Mouse (Mus musculus) monocyte, adult 2 months (primary cell): ENCODE results near the gene Olfr1462.

ENCODE experiments used
- DNase-seq, 2 experiments: peaks; one replicate each; pipeline ENCODE4 v3.0.0; 2022; ENCODE audit warnings: low spot score in 2 of 2, low read depth in 1 of 2

The Olfr1462 gene

DNA sequence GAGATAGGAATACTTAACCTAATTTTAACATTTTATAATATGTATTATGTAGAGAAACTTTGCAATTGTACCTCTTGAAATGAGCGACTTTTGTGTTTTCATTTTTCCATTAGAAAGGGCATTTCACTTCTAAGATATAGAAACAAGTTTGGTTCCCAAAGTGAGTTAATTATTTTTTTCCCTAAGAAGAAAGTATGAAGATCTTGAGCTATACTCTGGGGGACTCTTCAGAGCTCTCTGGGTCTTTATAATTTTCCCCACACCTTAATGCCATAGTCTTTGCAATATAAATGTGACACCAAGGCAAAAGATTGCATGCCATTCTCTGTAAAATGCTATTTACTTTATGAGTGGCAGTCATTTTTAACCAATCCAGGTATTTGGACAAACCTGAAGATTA is at the start of gene Olfr1462:
Olfr1462 (plus strand) TSS at position 301 of the 400 bp plus-strand sequence.
- DNase-seq: no peak

DNA sequence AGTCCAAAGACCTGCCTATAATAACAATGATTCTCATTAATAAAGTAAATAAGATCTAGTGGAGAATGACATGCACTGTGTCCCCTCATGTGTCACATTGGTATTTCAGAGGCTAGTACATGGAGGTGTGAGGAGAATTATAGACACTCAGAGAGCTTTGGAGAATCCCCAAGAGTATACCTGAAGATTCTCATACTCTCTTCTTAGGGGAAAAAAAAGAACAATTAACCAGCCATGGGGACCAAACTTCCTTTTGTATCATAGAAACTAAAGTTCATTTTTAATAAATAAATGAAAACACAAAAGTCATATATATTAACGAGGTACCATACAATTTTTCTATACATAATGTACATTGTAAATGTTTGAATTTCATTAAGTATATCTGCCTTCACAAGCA is 36.1 kb upstream of the Olfr1462 start, which contains the start of gene Olfr1459:
Olfr1459 (minus strand) TSS at position 101 of the 400 bp plus-strand sequence.
- DNase-seq: no peak

DNA sequence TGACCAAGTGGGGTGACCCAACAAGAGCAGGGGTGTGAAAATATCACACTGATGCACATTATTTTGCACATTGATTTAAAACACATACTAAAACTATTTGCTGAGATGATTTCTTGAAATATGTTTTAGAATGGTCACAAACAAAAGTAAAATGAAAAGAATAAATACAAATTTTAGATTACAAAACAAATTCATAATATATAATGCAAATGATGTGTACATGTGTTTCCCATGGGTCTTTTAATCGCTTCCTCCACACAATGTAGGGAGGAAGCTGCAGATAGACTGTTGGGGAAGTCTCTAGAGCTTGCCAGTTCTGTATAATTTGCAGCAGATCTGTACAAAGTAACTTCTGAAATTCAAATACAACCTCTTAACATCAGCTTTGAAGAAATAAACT is 22.8 kb upstream of the Olfr1462 start, which contains the start of gene Olfr1461:
Olfr1461 (plus strand) TSS at position 301 of the 400 bp plus-strand sequence.
- DNase-seq: no peak

DNA sequence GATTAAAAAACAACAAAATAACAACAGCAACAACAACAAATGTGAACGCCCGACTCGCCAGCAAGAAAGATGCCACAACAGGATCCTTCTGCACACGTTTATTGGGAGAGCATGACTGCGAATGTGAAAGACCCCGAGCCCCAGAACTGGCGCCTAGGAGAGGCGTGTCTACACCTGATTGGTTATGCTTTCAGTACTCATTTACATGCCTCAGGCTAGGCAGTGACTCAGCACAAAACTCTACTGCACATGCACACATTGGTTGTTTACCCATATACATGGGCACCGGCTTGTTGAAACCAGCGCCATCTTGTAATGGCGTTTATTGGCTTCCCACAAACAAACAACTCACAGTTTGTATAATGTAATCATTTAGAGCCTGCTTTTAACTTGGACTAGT is 36.1 kb downstream of the Olfr1462 start:
- no peak for DNase-seq

DNA sequence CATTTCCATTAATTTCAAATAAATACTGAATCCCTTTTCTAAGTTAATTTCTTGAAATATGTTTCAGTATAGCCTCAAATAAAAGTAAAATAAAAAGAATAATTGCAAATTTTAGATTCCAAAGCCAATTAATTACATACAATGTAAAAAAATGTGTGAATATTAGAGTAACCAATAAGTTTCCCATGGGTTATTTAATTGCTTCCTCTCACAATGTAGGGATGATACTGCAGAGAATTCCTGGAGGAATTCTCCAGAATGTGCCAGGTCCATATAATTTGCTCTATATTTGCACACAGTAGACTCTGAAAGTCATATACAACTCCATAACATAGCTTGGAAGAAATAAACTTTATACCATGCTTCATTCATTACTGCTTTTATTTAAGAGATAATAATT is 45.5 kb downstream of the Olfr1462 start, which contains the start of gene Olfr1463:
Olfr1463 (plus strand) TSS at position 301 of the 400 bp plus-strand sequence.
- no peak for DNase-seq
